Mouse (Mus musculus) adrenal gland, postnatal 14 days (tissue): ENCODE results near the gene Nr1i2. TPM values are rescaled to one million over a fixed set of nuclear protein-coding genes. Genes with fewer than 3 reads are reported as not detected.

Experiments
- total RNA-seq: library from RNA; stranded (reverse); gene quantifications from 2 replicates; pipeline ENCODE4 v1.2.3, GENCODE M21; 2021

Nr1i2 gene
- total RNA-seq, 1 experiment from 2014 or later: 5.3 TPM

Other genes with a start within 250 kb of the Nr1i2 start
- 62.3 and 64.9 TPM in 2 replicates for gene Gsk3b, start 205.8 kb downstream of the Nr1i2 start, total RNA-seq
- gene Maats1, start 47.3 kb upstream of the Nr1i2 start, total RNA-seq: 0.48 and 0.53 TPM in 2 replicates
- 474 and 521 TPM in 2 replicates for gene Cox17, start 52.2 kb upstream of the Nr1i2 start, total RNA-seq
- not detected in 2 replicates for gene Gm21987, start 52.2 kb upstream of the Nr1i2 start, total RNA-seq
- 4.7 and 4.9 TPM in 2 replicates for gene Popdc2, start 67.4 kb upstream of the Nr1i2 start, total RNA-seq
- 21.4 and 27.2 TPM in 2 replicates for gene Pla1a, start 138.3 kb upstream of the Nr1i2 start, total RNA-seq
- 41.2 and 42.2 TPM in 2 replicates for gene Adprh, start 157.9 kb upstream of the Nr1i2 start, total RNA-seq
- 0.56 and 2.0 TPM in 2 replicates for gene Cd80, start 160.7 kb upstream of the Nr1i2 start, total RNA-seq
- 46.2 and 46.5 TPM in 2 replicates for gene Timmdc1, start 227.8 kb upstream of the Nr1i2 start, total RNA-seq